Mouse (Mus musculus): ENCODE data around the gene Reg3a. TPM values are rescaled to one million over a fixed set of nuclear protein-coding genes. Genes with fewer than 3 reads are reported as not detected.

Gene Reg3a
- polyA plus RNA-seq (2012; rRNA removed) = not detected in 2 replicates
- polyA plus RNA-seq (2014; fragmentation: Nextera tagmentation; extraction: Ambion mirVana) = not detected in 2 replicates

GRCm38 (mm10) chr6:78380409-78380808 lies at the start of gene Reg3a:
Gene Reg3a, plus strand, starts transcription at chr6:78380709.
- no peak for ATAC-seq (ENCODE audit: insufficient read depth)
- TF ChIP-seq CTCF (IDR thresholded peaks at IDR 0.05; ENCODE audit: low read depth) (no peak), EP300 (IDR thresholded peaks at IDR 0.05; ENCODE audit: low read depth) (no peak)
- H3K9me3 ChIP-seq (ENCODE audit: control insufficient read depth, low read length) = no peaks in the 10 kb centered on the region
- DNase-seq (ENCODE audit: low read depth in 3 of 3, low spot score in 3 of 3) = no peak
- no peaks in the 10 kb centered on the region for H3K27me3 ChIP-seq (ENCODE audit: control insufficient read depth, insufficient read depth, low read length)
- H3K4me1 ChIP-seq (replicated peaks; ENCODE audit: control insufficient read depth in 2 of 2, insufficient read depth in 2 of 2, low read length in 1 of 2) = no peaks in the 10 kb centered on the region
- H3K4me2 ChIP-seq (ENCODE audit: low read depth) = no peak within 1 kb of the TSS
- H3K4me3 ChIP-seq (ENCODE audit: insufficient read depth in 1 of 2, low read depth in 2 of 2, low read length in 2 of 2) = no peak within 1 kb of the TSS
- H3K36me3 ChIP-seq (replicated peaks; ENCODE audit: control insufficient read depth, insufficient read depth, low read depth) = no peaks in the 10 kb centered on the region
- no peak within 1 kb of the TSS for H3K27ac ChIP-seq
- H3K9ac ChIP-seq (replicated peaks) = no peak within 1 kb of the TSS

- Histone ChIP-seq H3K9me3 (ENCODE audit: control insufficient read depth, low read length) (no peaks in the 10 kb centered on the region), H3K36me3 (replicated peaks; ENCODE audit: control insufficient read depth, insufficient read depth, low read depth) (no peaks in the 10 kb centered on the region), H3K27ac (no peak overlapping the region), H3K4me2 (ENCODE audit: low read depth) (no peak overlapping the region), H3K27me3 (ENCODE audit: control insufficient read depth, insufficient read depth, low read length) (no peaks in the 10 kb centered on the region), H3K9ac (replicated peaks) (no peak overlapping the region), H3K4me1 (replicated peaks; ENCODE audit: control insufficient read depth in 2 of 2, insufficient read depth in 2 of 2, low read length in 1 of 2) (no peaks in the 10 kb centered on the region), H3K4me3 (ENCODE audit: insufficient read depth in 1 of 2, low read depth in 2 of 2, low read length in 2 of 2) (no peak overlapping the region)
- 39% methylated on average over 7 of the region's 7 CpGs for WGBS (ENCODE audit: insufficient replicate concordance)
- TF ChIP-seq CTCF (IDR thresholded peaks at IDR 0.05; ENCODE audit: low read depth) (no peak), EP300 (IDR thresholded peaks at IDR 0.05; ENCODE audit: low read depth) (no peak)
- ATAC-seq (ENCODE audit: insufficient read depth) (no peak), DNase-seq (ENCODE audit: low read depth in 3 of 3, low spot score in 3 of 3) (no peak)
Observed at GRCm38 (mm10) chr6:78331919-78332569, 48.5 kb upstream of the Reg3a start.

- no peak overlapping the region for H3K9ac ChIP-seq (replicated peaks)
- no peaks in the 10 kb centered on the region for H3K4me1 ChIP-seq (replicated peaks; ENCODE audit: control insufficient read depth in 2 of 2, insufficient read depth in 2 of 2, low read length in 1 of 2)
- ATAC-seq (ENCODE audit: insufficient read depth) = no peak
- TF ChIP-seq EP300 (IDR thresholded peaks at IDR 0.05; ENCODE audit: low read depth) (no peak), CTCF (IDR thresholded peaks at IDR 0.05; ENCODE audit: low read depth) (no peak)
- no peak for DNase-seq (ENCODE audit: low read depth in 3 of 3, low spot score in 3 of 3)
- H3K27ac ChIP-seq = no peak overlapping the region
- H3K4me2 ChIP-seq (ENCODE audit: low read depth) = no peak overlapping the region
- no peaks in the 10 kb centered on the region for H3K36me3 ChIP-seq (replicated peaks; ENCODE audit: control insufficient read depth, insufficient read depth, low read depth)
- H3K27me3 ChIP-seq (ENCODE audit: control insufficient read depth, insufficient read depth, low read length) = no peaks in the 10 kb centered on the region
- no peaks in the 10 kb centered on the region for H3K9me3 ChIP-seq (ENCODE audit: control insufficient read depth, low read length)
- H3K4me3 ChIP-seq (ENCODE audit: insufficient read depth in 1 of 2, low read depth in 2 of 2, low read length in 2 of 2) = no peak overlapping the region
Observed at GRCm38 (mm10) chr6:78340296-78340695, 40.2 kb upstream of the Reg3a start.

- H3K9ac ChIP-seq (replicated peaks) = no peak overlapping the region
- no peak overlapping the region for H3K4me3 ChIP-seq (ENCODE audit: insufficient read depth in 1 of 2, low read depth in 2 of 2, low read length in 2 of 2)
- H3K4me1 ChIP-seq (replicated peaks; ENCODE audit: control insufficient read depth in 2 of 2, insufficient read depth in 2 of 2, low read length in 1 of 2) = no peaks in the 10 kb centered on the region
- DNase-seq (ENCODE audit: low read depth in 3 of 3, low spot score in 3 of 3) (no peak), ATAC-seq (ENCODE audit: insufficient read depth) (no peak)
- H3K36me3 ChIP-seq (replicated peaks; ENCODE audit: control insufficient read depth, insufficient read depth, low read depth) = no peaks in the 10 kb centered on the region
- H3K27ac ChIP-seq = no peak overlapping the region
- no peak for TF ChIP-seq EP300 (IDR thresholded peaks at IDR 0.05; ENCODE audit: low read depth)
- no peak for TF ChIP-seq CTCF (IDR thresholded peaks at IDR 0.05; ENCODE audit: low read depth)
- H3K27me3 ChIP-seq (ENCODE audit: control insufficient read depth, insufficient read depth, low read length) = no peaks in the 10 kb centered on the region
- 71% methylated on average over 2 of the region's 2 CpGs for WGBS (ENCODE audit: insufficient replicate concordance)
- no peaks in the 10 kb centered on the region for H3K9me3 ChIP-seq (ENCODE audit: control insufficient read depth, low read length)
- H3K4me2 ChIP-seq (ENCODE audit: low read depth) = no peak overlapping the region
Observed at GRCm38 (mm10) chr6:78341689-78342088, 38.8 kb upstream of the Reg3a start.

GRCm38 (mm10) chr6:78361971-78362563 lies 18.4 kb upstream of the Reg3a start:
- H3K4me1 ChIP-seq (replicated peaks; ENCODE audit: control insufficient read depth in 2 of 2, insufficient read depth in 2 of 2, low read length in 1 of 2) = no peaks in the 10 kb centered on the region
- H3K27ac ChIP-seq = no peak overlapping the region
- H3K36me3 ChIP-seq (replicated peaks; ENCODE audit: control insufficient read depth, insufficient read depth, low read depth) = no peaks in the 10 kb centered on the region
- 41% methylated on average over 2 of the region's 2 CpGs for WGBS (ENCODE audit: insufficient replicate concordance)
- no peaks in the 10 kb centered on the region for H3K27me3 ChIP-seq (ENCODE audit: control insufficient read depth, insufficient read depth, low read length)
- H3K9ac ChIP-seq (replicated peaks) = no peak overlapping the region
- no peak overlapping the region for H3K4me3 ChIP-seq (ENCODE audit: insufficient read depth in 1 of 2, low read depth in 2 of 2, low read length in 2 of 2)
- H3K4me2 ChIP-seq (ENCODE audit: low read depth) = no peak overlapping the region
- DNase-seq (ENCODE audit: low read depth in 3 of 3, low spot score in 3 of 3) (no peak), ATAC-seq (ENCODE audit: insufficient read depth) (no peak)
- H3K9me3 ChIP-seq (ENCODE audit: control insufficient read depth, low read length) = no peaks in the 10 kb centered on the region
- no peak for TF ChIP-seq CTCF (IDR thresholded peaks at IDR 0.05; ENCODE audit: low read depth)
- no peak for TF ChIP-seq EP300 (IDR thresholded peaks at IDR 0.05; ENCODE audit: low read depth)
